Mouse (Mus musculus) 3134 (cell line): ENCODE measurements around the gene Aqp9.

Source experiments
- DNase-seq: peaks from one replicate; pipeline ENCODE4 v3.0.0-alpha.2; 2011; ENCODE audit warnings: low spot score; ENCODE audit not compliant: insufficient read length; ENCODE audit errors: extremely low read depth

Aqp9 gene

GRCm38 (mm10) chr9:71068866-71069390 is 99.6 kb downstream of the Aqp9 start:
- DNase-seq = no peak

DNA sequence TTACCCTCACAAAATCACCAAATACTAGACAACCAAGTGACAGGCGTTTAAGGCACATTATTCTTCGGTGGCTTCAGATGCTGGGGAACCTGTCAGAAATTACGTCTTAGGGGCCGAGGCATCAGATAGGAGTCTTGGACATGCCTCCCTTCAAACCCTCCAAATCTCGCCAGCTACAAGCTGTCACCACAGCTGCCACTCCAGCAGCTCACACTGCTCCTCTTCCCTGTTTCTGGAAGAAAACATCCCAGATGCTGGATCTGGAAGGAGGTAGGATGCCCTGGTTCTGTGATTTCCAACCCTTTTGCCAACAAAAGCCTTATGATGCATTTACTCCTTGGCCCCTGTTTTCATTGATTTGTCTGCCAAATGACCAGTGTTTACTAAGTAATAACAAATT is 101.3 kb downstream of the Aqp9 start:
- DNase-seq = no peak

GRCm38 (mm10) chr9:71066491-71066890 is 102.0 kb downstream of the Aqp9 start:
- DNase-seq = no peak

DNA sequence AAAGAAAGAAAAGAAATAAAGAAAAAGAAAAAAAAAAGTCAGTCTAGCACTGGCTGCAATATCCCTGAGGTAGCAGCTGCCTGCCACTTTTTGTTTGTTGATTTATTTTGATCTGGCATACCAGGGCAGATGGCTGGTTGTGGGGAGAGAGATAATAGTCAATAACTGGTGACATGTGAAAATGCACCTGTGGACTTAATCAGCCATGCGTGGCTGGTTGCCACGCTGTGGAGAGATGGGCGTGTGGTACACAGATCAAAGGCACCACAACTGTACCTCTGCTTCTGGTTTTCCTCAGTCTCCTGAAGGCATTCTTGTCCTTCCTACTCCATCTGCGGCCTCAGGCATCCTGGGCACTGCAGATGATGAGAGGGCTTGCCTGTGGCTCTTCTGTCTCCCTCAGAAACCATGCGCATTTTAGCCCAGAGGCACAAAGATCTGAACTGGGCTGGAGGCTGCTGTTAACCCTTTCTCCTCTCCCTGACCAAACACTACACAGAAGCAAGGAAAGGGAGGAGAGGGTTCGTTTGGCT is 103.1 kb downstream of the Aqp9 start:
- no peak for DNase-seq

- DNase-seq = no peak
Observed at GRCm38 (mm10) chr9:71064291-71064840, 104.1 kb downstream of the Aqp9 start.

DNA sequence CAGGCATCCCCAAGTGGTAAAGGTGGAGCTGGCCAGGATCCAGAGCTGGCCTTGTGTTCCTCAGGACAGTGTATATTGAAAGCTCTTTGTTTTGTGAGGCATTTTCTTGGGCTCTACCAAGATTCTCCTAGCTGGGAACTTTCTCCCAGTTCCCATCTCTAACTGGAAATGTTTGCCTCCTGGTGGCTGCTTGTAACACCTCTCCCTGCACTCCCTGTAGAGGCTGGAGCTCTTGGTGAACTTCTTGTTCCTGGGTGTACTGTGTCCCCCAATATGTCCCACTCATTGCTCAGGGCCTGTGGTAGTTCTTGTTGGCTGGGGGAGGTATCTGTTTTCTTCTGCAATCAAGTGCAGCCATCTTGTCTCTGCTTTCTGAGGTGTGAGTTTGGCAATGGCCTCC is 104.9 kb downstream of the Aqp9 start:
- DNase-seq = no peak

- no peak for DNase-seq
Observed at GRCm38 (mm10) chr9:71062976-71063375, 105.5 kb downstream of the Aqp9 start.

DNA sequence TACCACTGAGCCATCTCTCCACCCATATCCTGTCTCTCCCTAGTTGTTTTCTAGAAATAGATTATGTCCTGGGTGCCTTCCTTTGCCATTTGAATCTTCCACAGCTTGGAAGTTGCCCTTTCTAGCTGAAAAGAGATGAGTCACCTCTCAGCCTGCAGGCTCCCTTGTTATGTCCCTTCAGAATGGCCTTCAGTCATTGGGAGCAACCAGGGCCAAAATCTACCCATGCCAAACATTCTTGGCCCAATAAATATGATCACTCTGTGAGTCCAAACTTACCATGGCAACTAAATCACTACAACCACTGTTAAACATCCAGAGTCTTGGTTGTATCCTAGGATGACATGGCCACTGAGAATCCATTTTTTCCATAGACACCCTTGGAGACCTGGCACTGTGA is 106.2 kb downstream of the Aqp9 start:
- no peak for DNase-seq
